Mouse (Mus musculus) cerebellum, adult 11-12 months (tissue): Measurements from ENCODE around the gene Tmc3.

ENCODE experiments used
- DNase-seq: peaks from one replicate; pipeline ENCODE4 v3.0.0; 2022

The Tmc3 gene

DNA sequence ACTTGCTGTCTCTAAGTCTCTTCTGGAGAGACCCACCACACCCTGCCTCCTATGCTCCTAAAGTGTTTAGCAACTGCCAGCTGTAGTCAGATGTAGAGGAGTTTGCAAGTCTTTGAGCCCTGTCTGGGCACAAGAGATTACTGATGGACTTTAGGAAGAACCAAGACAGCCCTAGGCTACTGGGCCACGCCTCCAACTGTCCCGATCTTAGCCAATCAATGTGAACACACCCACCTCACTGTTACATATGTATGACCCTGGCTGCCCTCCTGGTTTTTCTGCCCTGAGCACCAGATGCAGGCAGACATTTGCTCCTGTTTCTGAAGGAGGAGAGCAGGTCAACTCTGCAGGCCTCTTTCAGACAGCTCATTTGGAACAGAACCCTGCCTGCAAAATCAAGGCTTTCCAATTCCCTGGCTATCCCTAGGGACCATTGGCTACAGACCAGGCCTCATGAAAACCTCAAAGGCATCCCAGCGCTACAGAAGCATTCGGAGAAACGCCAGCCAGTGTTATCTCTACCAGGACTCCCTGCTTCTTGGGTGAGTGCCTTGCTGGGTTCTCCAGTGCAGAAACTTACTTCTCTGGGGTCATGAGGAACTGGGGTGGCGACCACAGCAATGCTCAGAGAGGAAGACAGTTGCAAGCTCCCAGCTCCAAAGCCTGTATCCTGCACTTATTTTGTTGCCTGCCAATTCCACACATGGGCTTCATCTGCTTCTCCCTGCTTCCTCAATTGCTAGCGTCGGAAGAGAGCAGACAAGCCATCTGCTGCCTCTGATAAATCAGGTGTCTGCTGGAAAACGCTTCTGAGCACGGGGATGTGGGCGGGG lies at the start of gene Tmc3:
Tmc3 (plus strand) TSS at position 289 of the 833 bp plus-strand sequence.
- DNase-seq: peak; percentile 75

DNA sequence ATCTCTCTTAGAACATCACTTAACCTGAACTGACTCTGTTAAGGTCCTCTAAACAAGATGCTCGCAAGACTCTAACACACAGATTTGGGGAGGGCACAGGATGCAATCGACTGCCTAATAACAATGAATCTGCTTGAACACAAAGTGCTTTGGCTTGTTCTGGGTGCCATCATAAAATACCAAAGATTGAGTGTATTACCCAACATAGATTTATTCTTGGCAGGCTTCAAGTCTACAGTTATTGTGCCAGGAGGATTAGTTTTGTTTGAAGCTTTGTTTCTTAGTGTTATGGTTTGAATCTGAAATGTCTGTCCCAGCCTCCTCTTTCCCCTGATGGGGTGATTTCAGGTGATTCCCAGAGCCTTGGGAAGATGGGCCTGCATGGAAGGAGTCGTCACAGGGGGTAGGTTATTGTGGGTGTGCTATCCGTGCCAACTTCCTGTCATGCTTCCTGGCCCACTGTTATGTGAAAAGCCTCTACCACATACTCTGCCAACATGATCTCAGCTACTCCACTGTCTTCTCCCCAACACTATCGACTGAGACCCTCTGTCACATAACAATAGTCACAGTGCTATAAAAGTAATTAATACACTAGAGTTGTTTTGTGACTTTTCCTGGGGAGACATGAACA lies 43.1 kb upstream of the Tmc3 start:
- no peak for DNase-seq

DNA sequence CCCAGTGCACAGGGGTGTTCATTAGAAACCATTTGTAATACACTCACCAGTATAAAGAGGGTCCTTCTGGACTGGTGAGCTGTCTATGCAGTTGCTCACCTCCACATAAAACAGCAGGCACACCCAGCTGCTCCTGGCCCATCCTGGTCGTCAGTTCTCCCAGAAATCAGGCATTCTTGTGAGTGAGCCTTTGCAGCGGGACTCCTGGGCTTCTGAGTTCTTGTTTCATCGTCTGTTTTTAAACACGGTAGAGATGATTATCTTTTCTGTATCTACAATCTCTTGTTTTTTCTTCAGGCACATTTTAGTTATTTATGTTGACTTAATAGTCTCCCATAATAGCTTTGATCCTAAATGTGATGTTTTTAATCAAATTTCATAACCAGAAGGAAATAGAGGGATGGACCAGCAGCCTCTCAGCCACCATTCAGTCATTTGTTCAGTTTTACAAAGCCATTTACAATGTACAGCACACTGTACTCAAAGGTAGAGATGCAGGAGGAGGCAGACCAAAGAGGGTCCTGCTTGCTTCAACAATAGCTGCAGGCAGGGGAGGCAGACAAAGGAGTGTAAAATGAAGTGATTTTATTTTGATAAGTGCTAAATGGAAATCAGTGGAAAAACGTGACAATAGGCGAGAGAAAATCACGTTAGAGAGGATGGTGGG lies 35.9 kb upstream of the Tmc3 start:
- no peak for DNase-seq

DNA sequence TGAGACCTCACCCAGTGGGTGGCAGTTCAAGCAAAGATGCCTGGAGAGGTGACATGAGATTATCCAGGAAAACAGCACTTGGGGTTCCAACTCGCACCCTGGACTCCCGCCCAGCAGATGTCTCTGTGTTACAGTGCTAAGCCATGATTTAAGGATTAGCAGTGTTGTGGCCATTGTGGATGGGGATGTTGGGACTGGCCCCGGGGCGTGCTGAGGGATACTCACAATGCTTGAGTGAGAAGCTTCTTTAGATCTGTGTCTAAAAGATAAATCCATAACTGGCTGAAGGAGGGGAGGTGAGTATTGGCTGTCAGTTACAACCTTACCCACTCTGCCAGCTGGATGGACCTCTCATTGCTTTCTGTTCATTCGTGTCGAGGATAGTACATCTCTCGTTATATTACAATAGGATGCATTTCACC lies 35.4 kb upstream of the Tmc3 start:
- no peak for DNase-seq

DNA sequence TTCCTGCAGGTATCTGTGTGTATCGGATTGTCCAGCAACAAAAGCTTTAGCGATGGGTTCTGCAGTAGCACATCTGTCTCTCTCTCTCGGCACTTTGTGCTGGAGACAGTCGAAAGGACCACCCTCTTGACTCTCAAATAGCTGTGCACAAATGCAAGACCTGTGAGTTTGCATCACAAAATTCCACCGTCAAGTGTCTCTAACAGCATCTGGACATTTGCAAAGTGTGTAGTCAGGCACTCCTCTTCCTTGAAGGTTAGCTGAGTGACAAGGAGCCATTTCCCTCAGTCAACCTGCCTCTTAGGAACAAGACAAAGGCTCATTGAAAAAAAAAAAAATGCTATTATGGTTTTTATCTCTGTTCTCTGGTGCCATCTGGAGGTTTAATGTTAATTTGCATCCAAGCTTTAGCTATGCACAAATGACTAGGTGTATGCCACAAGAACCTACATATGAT lies 34.7 kb upstream of the Tmc3 start:
- DNase-seq: no peak

DNA sequence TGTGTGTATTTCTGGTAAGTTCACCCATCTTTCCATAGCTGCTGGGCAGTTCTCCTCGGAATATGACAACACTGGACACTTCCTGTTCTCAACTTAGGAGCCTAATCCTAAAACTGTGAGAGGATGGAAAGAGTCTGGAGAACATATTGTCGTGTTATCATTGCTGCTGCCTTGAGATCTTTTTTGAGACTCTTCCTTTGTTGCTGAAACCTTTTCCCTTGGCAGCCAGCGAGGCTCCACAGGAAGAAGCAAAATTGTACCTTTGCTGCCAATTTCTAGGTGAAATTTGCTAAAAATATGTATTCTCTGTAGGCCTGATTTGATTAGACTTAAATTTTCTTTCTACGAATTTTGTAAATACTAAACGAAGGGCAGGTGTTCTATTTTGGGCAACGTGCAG lies 30.2 kb upstream of the Tmc3 start:
- no peak for DNase-seq

DNA sequence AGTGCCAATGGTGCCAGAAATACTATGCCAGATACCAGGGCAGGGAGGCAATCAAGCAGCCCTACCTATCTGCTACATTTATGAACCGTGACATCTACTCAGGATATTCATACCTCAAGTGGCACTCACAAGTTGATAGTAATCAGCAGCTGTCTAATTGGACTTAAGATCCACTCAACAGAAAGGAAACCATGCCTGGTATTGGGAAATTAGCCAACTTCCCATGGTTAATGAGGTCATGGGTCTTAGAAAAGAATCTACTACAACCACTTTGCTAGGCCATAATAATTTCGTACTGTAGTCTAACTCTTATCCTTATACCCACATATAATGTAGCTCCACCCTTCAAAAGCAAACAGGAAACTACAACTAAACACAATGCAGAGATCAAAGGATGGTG lies 28.2 kb upstream of the Tmc3 start:
- DNase-seq: no peak

DNA sequence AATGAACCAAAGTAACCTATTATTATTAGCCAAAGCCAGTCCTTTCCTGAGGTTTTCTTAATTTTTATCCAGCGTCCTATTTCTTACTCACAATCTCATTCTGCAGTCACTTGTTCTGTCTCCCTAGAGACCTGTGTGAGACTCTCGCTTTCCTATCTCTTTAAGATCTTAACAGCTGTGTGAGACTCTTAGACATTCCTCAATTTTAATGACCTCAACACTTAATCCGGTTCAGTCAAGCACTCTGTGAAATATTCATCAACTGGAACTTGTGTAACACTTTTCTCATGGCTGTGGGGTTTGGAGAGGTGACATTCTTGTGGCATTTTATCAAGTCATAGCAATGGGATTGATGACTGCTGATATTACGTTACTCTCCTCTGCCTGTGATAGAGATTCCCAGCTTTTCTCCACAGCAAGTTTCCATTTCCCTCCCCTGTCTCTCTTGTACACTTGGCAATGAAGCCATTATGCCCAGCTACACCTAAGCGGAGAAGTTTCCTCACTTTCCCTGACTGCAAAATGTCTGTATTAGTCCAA lies 25.9 kb upstream of the Tmc3 start:
- DNase-seq: no peak

DNA sequence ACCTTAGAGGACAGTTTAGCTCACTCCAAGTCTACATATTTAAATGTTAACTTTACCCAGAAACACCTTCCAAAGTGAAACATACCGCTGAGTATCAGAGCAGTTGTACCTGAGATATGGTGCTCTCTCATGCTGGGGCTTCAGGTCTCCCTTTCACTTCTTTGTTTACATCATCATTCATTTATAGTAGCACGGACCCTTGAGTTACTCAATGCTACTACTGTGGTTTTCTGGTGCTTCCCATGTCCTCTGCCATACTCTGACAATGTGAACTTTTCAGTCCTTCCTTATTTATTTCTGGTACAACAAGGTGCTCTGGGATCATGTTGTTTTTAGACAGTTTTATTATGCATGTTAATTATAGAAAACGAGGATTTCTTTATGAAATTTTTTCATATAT lies 25.2 kb upstream of the Tmc3 start:
- no peak for DNase-seq

DNA sequence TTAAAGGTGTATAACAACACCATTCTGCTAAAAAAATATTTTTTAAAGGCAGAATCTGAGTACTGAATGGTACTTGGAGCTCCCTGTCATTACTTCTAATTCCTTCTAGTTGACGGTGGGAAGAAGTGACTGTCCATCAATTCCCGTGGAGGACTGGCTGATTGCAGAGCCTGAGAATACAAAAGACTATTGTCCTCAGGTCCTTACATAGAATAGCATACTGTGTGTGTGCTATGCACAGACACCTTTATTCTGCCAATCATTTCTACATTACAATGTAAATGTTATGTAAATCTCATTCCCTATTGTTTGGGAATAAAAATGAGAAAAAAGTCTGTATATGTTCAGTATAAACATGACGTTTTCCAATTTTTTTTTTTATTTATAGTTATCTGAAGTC lies 22.9 kb upstream of the Tmc3 start:
- DNase-seq: no peak

DNA sequence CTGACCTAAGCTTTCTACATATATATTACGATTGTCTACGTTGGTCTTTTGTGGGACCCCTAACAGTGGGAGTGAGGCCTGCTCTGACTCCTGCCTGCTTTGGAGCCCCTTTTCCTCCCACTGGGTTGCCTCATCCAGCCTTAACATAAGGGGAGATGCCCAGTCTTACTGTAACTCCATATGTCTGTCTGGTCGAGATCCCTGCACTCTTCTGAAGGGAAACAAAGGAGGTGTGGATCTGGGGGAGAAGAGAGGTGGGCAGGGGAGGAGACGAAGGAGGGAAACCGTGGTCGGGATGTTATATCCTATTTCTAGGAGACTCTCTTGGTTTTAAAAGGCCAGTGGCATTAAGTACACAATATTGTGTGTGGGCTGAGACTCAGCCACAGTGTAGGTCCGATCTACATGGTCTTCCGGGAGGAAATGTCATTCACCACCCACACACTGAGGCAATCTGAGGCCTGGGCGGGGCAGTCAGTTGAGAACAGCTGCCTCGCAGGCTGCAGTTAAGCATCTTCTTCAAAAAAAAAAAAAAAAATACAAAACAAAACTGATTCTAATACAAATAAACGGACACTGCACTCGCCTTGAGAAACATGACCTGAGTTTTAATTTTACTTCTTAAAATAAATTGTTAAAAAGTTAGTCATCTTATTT lies 20.0 kb upstream of the Tmc3 start:
- DNase-seq: no peak

DNA sequence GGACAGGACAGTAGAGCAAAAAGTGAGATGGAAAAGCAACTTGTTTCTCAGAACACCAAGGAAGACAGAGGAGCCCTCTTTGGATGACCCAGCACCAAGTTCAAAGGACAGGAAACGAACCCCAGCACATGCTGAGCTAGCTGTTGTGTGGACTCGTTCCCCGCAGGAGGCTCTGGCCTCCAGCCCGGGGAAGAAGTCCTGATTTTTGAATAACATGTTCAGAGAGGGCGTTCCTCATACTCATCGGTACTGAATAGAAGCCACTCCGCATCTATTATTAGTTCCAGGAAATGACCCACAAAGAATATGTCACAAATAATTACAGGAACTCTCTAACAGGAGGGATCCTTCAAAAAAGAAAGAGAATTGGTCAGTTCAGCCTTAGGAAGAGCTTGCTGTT lies 18.8 kb upstream of the Tmc3 start:
- DNase-seq: no peak

DNA sequence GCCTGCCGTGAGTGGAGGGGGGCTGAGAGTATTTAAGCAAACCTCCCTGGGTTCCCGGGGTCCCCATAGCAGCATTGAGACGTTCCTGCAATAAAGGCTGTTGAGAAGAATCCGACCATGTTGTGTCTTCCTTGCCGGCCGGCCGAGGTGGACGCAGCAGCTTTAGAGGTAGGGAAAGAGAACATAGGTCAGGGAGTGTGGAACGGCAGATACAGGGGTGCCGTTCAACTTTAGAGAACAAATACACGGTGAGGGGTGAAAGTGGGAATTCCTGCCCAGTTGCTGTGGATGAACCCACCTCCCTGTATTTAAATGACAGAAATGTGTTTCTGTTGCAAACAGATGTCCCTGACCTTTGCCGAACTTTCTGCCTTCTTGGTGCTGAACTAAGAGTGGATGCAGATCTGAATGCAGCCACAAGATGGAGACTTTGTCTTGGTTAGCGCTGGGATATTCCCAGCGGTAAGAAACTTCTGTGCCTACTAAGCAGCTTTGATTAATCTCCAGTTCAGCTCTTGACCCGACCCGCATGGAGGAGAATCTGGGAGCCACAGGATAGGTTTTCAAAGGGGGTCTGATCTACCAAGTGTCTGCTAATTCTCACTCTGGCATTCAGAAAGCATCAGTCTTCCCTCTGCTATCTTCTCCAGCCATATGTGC lies 16.8 kb upstream of the Tmc3 start:
- DNase-seq: peak; percentile 59

DNA sequence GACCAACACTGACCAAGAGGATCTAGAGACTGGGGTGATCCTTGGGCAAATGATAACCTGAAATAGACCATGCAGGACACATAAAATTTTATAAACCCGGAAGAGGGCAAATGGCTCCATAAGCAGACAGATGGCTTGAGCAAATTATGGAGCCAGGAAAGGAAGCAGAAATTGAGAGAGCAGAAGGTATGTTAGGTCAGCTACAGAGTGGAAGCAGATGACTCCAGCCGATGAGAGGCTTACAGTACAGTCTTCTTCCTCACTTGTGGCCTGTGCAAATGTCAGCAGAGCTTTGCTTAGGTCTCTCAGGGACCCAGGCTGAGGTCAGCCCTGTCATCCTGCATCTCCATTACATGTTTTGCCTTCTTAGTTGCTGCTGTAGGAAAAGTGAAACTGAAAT lies 15.9 kb upstream of the Tmc3 start:
- DNase-seq: peak; percentile 72

DNA sequence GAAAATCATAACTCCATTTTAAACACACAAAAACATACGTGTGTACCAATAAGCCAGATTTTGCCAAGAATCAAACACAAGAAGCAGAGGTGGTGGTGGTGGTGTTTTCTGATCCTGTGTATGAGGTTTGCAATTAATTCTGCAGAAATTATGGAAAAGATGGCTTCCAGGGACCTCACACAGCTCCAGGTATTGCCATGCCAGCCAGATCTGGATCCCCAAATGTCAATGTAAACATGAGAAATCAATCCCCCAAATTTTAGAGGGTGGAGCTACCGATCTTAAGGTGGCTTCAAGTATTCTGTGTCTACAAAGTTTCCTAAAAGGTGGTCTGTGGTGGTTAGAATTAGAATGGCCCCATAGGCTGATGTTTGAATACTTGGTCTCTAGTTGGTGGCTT lies 15.3 kb upstream of the Tmc3 start:
- no peak for DNase-seq

DNA sequence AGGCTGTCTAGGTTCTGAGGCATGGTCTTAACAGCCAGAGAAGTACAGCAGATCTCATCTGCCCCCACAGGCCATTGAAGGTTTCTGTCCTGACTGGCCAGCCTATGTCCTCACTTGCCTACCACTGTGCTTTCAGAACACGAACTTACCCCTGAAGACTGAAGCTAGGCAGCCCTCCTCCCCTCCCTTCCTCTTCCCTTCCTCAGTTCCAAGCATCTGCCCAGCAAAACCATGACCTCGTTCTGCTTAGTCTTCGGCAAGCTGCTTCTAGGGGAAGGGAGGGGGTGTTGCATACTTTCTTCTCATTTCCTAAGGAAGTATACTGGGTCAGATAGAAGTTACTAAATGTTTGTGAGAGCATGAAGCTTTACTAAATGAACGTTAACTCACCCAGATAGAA lies 13.7 kb upstream of the Tmc3 start:
- no peak for DNase-seq

DNA sequence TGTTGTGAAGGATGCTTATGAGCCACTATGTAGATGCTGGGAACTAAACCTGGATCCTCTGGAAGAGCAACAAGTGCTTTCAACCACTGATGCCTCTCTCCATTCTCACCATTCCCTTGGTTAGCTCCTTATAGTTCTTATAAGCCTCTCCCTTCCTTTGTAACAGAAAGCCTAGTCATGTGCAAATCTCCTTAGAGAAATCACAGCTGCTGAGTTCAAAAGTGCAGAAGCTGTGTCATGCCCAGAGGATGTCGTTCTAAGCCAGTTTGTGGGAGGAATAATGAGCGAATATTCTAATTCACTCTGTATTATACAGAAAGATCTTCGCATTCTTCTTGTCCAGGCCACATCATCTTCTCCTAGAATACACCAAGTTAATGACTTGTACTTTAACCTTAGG lies 12.8 kb upstream of the Tmc3 start:
- no peak for DNase-seq

DNA sequence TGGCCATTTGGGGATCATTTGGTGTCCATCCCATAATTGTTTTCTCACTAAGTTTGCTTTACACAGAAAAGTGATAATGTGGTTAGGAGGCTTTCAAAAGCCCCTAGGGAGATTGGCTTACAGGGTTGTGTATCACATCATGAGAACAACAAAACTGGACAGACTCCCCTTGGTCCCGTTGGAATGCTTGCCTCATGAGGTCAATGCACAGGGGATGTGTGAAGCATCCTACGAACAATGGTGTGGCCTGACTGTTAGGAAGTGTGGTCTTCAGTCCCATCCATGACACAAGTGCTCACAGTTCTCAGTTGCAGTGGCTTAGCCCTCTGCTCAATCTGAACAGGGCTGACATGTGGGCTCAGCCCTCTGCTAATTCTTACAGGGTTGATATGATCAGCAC lies 12.3 kb upstream of the Tmc3 start:
- DNase-seq: no peak

DNA sequence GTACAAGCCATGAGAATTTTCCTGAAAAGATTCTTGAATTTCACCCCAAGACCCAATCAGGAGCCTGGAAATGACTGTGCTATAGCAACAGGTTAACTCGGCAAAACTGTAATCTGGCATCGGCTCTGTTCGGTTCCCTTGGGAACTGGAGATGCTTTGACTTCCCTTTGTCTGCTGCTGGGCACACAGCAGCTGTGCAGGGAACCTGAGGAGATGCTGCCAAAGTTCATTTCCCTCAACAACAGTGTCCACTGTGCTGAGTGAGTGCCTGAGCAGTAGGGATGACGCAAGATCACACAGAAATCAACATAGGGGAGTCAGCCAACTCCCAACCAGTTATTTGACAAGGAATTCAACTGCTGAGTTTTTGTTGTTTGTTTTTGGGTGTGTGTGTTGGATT lies 3.8 kb upstream of the Tmc3 start:
- DNase-seq: no peak

DNA sequence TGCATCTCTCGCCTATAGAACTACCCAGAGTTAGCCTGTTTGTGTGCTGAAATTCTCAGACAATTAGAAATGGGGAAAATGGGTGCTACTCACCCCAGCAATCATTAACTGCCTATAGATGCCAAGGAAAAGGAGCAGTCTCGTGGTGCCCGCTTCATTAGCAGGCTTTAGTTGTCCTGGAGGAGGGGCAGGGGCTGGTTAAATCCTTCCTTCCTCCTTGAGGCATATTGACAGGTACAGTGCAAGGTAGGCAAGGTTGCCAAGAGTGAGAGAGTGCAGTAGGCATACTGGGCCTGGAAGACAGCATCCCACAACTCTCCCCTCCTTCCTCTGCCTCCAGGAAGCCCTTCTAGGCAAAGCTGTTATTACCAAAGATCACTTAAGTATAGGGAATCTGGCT lies 9.3 kb downstream of the Tmc3 start:
- no peak for DNase-seq

DNA sequence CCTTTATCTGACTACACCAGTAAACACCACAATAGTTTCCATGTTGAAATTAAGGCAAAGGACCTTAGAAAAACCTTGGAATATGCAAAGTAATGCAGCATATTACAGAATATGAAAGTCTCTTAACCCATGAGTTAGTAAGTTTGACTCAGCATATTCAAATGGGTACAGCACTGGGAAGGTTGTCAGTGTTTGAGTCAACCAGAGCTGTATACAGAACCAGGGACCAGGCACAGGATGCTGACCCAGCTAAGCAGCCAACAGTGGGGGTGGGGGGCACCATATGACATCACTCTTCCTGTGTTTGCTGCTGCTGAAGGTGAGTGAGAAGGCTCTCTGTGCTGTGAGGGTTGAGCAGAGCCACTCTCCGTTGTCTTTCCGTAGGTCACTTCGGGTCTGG lies 12.3 kb downstream of the Tmc3 start:
- no peak for DNase-seq

DNA sequence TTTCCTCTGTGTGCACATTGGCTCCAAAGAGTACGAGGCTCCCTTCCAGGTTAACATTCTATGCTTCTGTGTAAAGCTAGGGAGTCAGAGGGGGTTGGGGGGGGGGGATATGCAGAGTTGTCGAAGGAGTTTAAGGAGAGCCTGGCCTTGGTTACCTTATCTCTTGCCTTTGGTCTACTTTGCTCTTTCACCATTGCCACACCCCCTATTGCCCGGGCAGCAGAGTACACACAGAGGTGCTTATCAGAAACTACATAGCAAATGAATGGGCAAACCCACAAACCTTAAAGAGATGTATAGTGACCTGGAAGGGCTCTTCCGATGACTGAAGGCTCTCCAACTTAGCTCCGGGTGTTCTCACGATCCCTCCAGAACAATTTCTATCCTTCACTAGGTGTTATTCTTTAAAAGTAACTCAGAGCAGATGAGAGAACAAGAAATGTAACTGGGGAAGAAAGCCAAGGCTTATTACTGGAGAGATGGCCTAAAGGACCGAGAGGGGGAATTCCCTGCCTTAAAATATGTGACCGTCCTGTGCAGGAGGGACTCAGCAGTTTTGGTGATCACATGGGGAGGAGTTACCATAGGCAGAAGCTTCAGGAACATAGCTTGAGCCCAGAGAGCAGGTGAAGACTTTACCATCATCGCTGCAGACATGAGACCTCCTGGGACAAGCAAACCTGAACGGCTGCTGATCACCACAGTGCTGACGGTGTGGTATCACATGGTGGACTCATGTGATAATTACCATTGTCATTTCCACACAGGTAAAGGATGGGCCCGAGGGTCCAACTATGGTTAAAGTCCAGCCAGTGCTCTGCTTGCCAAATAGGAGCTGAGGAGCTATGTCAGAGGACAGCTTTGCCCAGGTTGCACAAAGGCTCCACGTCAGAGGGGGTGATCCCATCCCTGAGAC lies 14.5 kb downstream of the Tmc3 start:
- no peak for DNase-seq
